Comparison of ENCODE assay signal across 13 mouse cellular contexts in the genomic region with DNA sequence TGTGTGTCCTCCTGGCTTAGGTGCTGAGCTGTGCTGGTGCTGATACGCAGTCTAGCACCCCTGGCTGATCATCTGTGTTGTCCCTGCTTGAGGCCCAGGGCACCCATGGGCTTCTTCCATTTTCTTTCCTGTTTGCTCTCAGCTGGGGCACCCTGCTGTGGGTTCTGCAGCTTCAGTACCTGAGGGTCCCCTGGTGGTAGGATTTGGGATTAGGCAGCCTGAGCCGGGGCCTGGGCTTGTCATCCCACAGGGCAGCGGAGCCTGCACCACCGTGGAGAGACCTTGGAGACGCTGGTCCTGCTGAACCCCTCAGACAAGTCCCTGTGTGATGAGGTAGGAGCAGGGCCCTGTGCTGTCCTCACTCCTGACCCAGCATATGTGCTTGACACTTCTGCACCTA. TPM values are rescaled to one million over a fixed set of nuclear protein-coding genes. Genes with fewer than 3 reads are reported as not detected.
DNase-seq lines count a peak whose midpoint lies in the region; ATAC-seq and TF ChIP-seq lines count a peak whose summit lies in the region.
"Had no signal": no experiment of that assay in that cellular context is flagged by ENCODE, and none has a peak within 500 bp of the region (broad histone marks: within the 10 kb centered on the region; RNA-seq: fewer than 3 reads in every experiment).

No protein-coding gene starts in this region.

- H3K4me1 ChIP-seq in intestine, postnatal 0 days (replicated peaks; ENCODE audit: control insufficient read depth, insufficient read depth, low read length): no peaks in the 10 kb centered on the region
- peaks cover 5% of the 10 kb centered on the region for H3K4me1 ChIP-seq in intestine, embryonic 15.5 days (replicated peaks)
- H3K4me1 ChIP-seq in lung, embryonic 14.5 days (ENCODE audit: insufficient read depth): peaks cover 7% of the 10 kb centered on the region
- peaks cover 0 to 14% of the 10 kb centered on the region in 2 experiments; a peak in 2 of 4 replicates for H3K4me1 ChIP-seq in MEL (ENCODE audit: control insufficient read depth in 1 of 2, insufficient read depth in 2 of 2, low read length in 2 of 2)

- no peaks in the 10 kb centered on the region for H3K9me3 ChIP-seq in intestine, postnatal 0 days (ENCODE audit: control insufficient read depth)
- H3K9me3 ChIP-seq in intestine, embryonic 15.5 days: no peaks in the 10 kb centered on the region
- H3K9me3 ChIP-seq in lung, embryonic 14.5 days (ENCODE audit: low read depth, low read length): no peaks in the 10 kb centered on the region
- H3K9me3 ChIP-seq in MEL (replicated peaks; ENCODE audit: insufficient read depth, low read length): no peaks in the 10 kb centered on the region
- H3K9me3 ChIP-seq: heart, embryonic 15.5 days had no signal

- peaks cover 58% of the 10 kb centered on the region for H3K36me3 ChIP-seq in intestine, postnatal 0 days (ENCODE audit: control insufficient read depth, insufficient read depth)
- peaks cover 40% of the 10 kb centered on the region for H3K36me3 ChIP-seq in intestine, embryonic 15.5 days
- peaks cover 59% of the 10 kb centered on the region for H3K36me3 ChIP-seq in lung, embryonic 14.5 days (ENCODE audit: insufficient read depth)
- peaks cover 0 to 10% of the 10 kb centered on the region in 2 experiments; a peak in 3 of 4 replicates for H3K36me3 ChIP-seq in MEL (ENCODE audit: control insufficient read depth in 1 of 2, insufficient read depth in 2 of 2, low read length in 2 of 2)

- ATAC-seq in intestine, postnatal 0 days: no peak
- no peak for ATAC-seq in intestine, embryonic 15.5 days
- no peak for ATAC-seq in lung, embryonic 14.5 days (ENCODE audit: insufficient read depth)
- ATAC-seq: hindbrain, embryonic 16.5 days had no signal

- H3K4me3 ChIP-seq in intestine, postnatal 0 days (ENCODE audit: low read depth, low read length): no peak overlapping the region
- no peak overlapping the region for H3K4me3 ChIP-seq in intestine, embryonic 15.5 days (replicated peaks)
- no peak overlapping the region for H3K4me3 ChIP-seq in lung, embryonic 14.5 days (ENCODE audit: low read depth, low read length)
- H3K4me3 ChIP-seq in MEL (ENCODE audit: control insufficient read depth in 1 of 2, insufficient read depth in 1 of 2, low read depth in 2 of 2, low read length in 2 of 2): no peak overlapping the region
- H3K4me3 ChIP-seq: heart, embryonic 15.5 days had no signal

- no peak overlapping the region for H3K9ac ChIP-seq in intestine, postnatal 0 days (ENCODE audit: low read depth, low read length)
- no peak overlapping the region for H3K9ac ChIP-seq in intestine, embryonic 15.5 days
- H3K9ac ChIP-seq in lung, embryonic 14.5 days: no peak overlapping the region
- no peak overlapping the region for H3K9ac ChIP-seq in MEL (ENCODE audit: control insufficient read depth, low read depth, low read length, poor library complexity, severe bottlenecking)
- H3K9ac ChIP-seq: heart, embryonic 15.5 days had no signal

- no peak for DNase-seq in lung, embryonic 14.5 days
- no peak for DNase-seq in lung, adult 18-20 months
- peak; percentile 34 for DNase-seq in MEL (ENCODE audit: low read depth, low spot score)
- peak; percentile 18 for DNase-seq in induced T-regulatory cell, adult 2 months (ENCODE audit: low read depth)
- no peak for DNase-seq in layer of hippocampus, adult 8-10 months (ENCODE audit: low spot score in 2 of 2)
- DNase-seq in cerebellum, postnatal 25 days: no peak
- DNase-seq: adrenal gland, adult 2 months; gastrocnemius, postnatal 10 days; lung, postnatal 10 days had no signal

- TF ChIP-seq EP300 in MEL (IDR thresholded peaks at IDR 0.05; ENCODE audit: low read depth in 1 of 2, low read length in 2 of 2): no peak

- no peak for TF ChIP-seq POLR2A in MEL (IDR thresholded peaks at IDR 0.05; ENCODE audit: control insufficient read depth in 1 of 2, insufficient read depth in 1 of 2, low read depth in 1 of 2, low read length in 2 of 2, poor library complexity in 1 of 2)

- 74% methylated on average over 5 of the region's 5 CpGs for WGBS in intestine, postnatal 0 days
- WGBS in intestine, embryonic 15.5 days: 80% methylated on average over 5 of the region's 5 CpGs
- WGBS in lung, embryonic 14.5 days: 78% methylated on average over 5 of the region's 5 CpGs

- no peak overlapping the region for H3K27ac ChIP-seq in intestine, postnatal 0 days (ENCODE audit: low read depth, low read length)
- no peak overlapping the region for H3K27ac ChIP-seq in intestine, embryonic 15.5 days
- no peak overlapping the region for H3K27ac ChIP-seq in lung, embryonic 14.5 days (ENCODE audit: low read depth)
- no peak overlapping the region for H3K27ac ChIP-seq in MEL (ENCODE audit: control insufficient read depth, low read depth, low read length)
- H3K27ac ChIP-seq: heart, embryonic 15.5 days had no signal

- peaks cover 22% of the 10 kb centered on the region for H3K79me2 ChIP-seq in MEL (ENCODE audit: control insufficient read depth, insufficient read depth, low read length, poor library complexity)

- TF ChIP-seq CTCF in intestine, postnatal 0 days (IDR thresholded peaks at IDR 0.05; ENCODE audit: low read depth): peak; percentile 51
- TF ChIP-seq CTCF in lung, embryonic 14.5 days (IDR thresholded peaks at IDR 0.05; ENCODE audit: low read depth): peak; percentile 47
- TF ChIP-seq CTCF in MEL (IDR thresholded peaks at IDR 0.05 in 2 of 3, conservative IDR thresholded peaks at IDR 0.05 in 1 of 3; ENCODE audit: control insufficient read depth in 1 of 3, insufficient read depth in 1 of 3, low read depth in 2 of 3, low read length in 3 of 3, poor library complexity in 1 of 3, severe bottlenecking in 1 of 3): peak in 2 of 3 experiments; percentile 21 to 23; a peak in 2 of 6 replicates

- no peak overlapping the region for H3K4me2 ChIP-seq in intestine, postnatal 0 days (replicated peaks; ENCODE audit: low read depth)
- H3K4me2 ChIP-seq in intestine, embryonic 15.5 days (replicated peaks): no peak overlapping the region
- no peak overlapping the region for H3K4me2 ChIP-seq in lung, embryonic 14.5 days
- H3K4me2 ChIP-seq: heart, embryonic 15.5 days had no signal

- no peaks in the 10 kb centered on the region for H3K27me3 ChIP-seq in intestine, postnatal 0 days (replicated peaks; ENCODE audit: control insufficient read depth, insufficient read depth, low read length)
- no peaks in the 10 kb centered on the region for H3K27me3 ChIP-seq in intestine, embryonic 15.5 days (replicated peaks)
- no peaks in the 10 kb centered on the region for H3K27me3 ChIP-seq in lung, embryonic 14.5 days (ENCODE audit: insufficient read depth, low read length)
- no peaks in the 10 kb centered on the region for H3K27me3 ChIP-seq in MEL (ENCODE audit: control insufficient read depth in 1 of 2, insufficient read depth in 2 of 2, low read length in 2 of 2)
- H3K27me3 ChIP-seq: heart, embryonic 15.5 days had no signal

- no peak for TF ChIP-seq RAD21 in MEL (IDR thresholded peaks at IDR 0.05; ENCODE audit: low read depth, low read length)

RNA-seq across cellular contexts. Expression of gene Map1s, which starts 5.9 kb away (rescaled TPM):
- polyA plus RNA-seq in intestine, postnatal 0 days (2015; fragmentation: Nextera tagmentation; extraction: Ambion mirVana): 13.8 and 14.7 TPM in 2 replicates
- polyA plus RNA-seq in intestine, embryonic 15.5 days (2015; fragmentation: Nextera tagmentation; extraction: Ambion mirVana): 36.7 and 38.6 TPM in 2 replicates
- polyA plus RNA-seq in lung, embryonic 14.5 days (2014; fragmentation: Nextera tagmentation; extraction: Ambion mirVana): 53.3 and 54.4 TPM in 2 replicates
- 41.0 and 53.3 TPM in 2 replicates for total RNA-seq in MEL (2012; rRNA removed)
- 10 to 100 TPM in 1 of 2 experiments, not detected in 1; 51.0 TPM for polyA plus RNA-seq in MEL (2012; ENCODE audit: insufficient read depth in 1 of 2, insufficient read length in 2 of 2, low read depth in 1 of 2, low replicate concordance in 2 of 2, missing spikeins in 1 of 2)
- total RNA-seq in layer of hippocampus, adult 8-10 months (2022): 10 to 100 TPM; 85.7 to 93.1 (median 88.8) TPM

RNA-seq across cellular contexts. Expression of gene Rpl18a, which starts 14.4 kb away (rescaled TPM):
- polyA plus RNA-seq in intestine, postnatal 0 days (2015; fragmentation: Nextera tagmentation; extraction: Ambion mirVana): 2,933 and 2,947 TPM in 2 replicates
- polyA plus RNA-seq in intestine, embryonic 15.5 days (2015; fragmentation: Nextera tagmentation; extraction: Ambion mirVana): 4,170 and 4,400 TPM in 2 replicates
- 5,317 and 5,483 TPM in 2 replicates for polyA plus RNA-seq in lung, embryonic 14.5 days (2014; fragmentation: Nextera tagmentation; extraction: Ambion mirVana)
- total RNA-seq in MEL (2012; rRNA removed): 4,999 and 5,671 TPM in 2 replicates
- polyA plus RNA-seq in MEL (2012; ENCODE audit: insufficient read depth in 1 of 2, insufficient read length in 2 of 2, low read depth in 1 of 2, low replicate concordance in 2 of 2, missing spikeins in 1 of 2): 1,000 to 10,000 TPM in 1 of 2 experiments, not detected in 1; 5,399 TPM
- 100 to 1,000 TPM; 619 to 893 (median 714) TPM for total RNA-seq in layer of hippocampus, adult 8-10 months (2022)

RNA-seq across cellular contexts. Expression of gene Slc5a5, which starts 19.0 kb away (rescaled TPM):
- polyA plus RNA-seq in intestine, postnatal 0 days (2015; fragmentation: Nextera tagmentation; extraction: Ambion mirVana): 0.20 and 0.52 TPM in 2 replicates
- polyA plus RNA-seq in intestine, embryonic 15.5 days (2015; fragmentation: Nextera tagmentation; extraction: Ambion mirVana): 0.34 and 0.40 TPM in 2 replicates
- polyA plus RNA-seq in lung, embryonic 14.5 days (2014; fragmentation: Nextera tagmentation; extraction: Ambion mirVana): 0.12 and 0.16 TPM in 2 replicates
- 0.12 and 0.13 TPM in 2 replicates for total RNA-seq in MEL (2012; rRNA removed)
- under 1 TPM in 1 of 2 experiments, not detected in 1; 0.36 TPM for polyA plus RNA-seq in MEL (2012; ENCODE audit: insufficient read depth in 1 of 2, insufficient read length in 2 of 2, low read depth in 1 of 2, low replicate concordance in 2 of 2, missing spikeins in 1 of 2)
- 10 to 100 TPM; 10.5 to 12.3 (median 11.0) TPM for total RNA-seq in layer of hippocampus, adult 8-10 months (2022)

RNA-seq across cellular contexts. Expression of gene Ccdc124, which starts 37.9 kb away (rescaled TPM):
- polyA plus RNA-seq in intestine, postnatal 0 days (2015; fragmentation: Nextera tagmentation; extraction: Ambion mirVana): 61.7 and 64.3 TPM in 2 replicates
- 89.4 and 90.7 TPM in 2 replicates for polyA plus RNA-seq in intestine, embryonic 15.5 days (2015; fragmentation: Nextera tagmentation; extraction: Ambion mirVana)
- polyA plus RNA-seq in lung, embryonic 14.5 days (2014; fragmentation: Nextera tagmentation; extraction: Ambion mirVana): 121 and 125 TPM in 2 replicates
- 47.5 and 47.6 TPM in 2 replicates for total RNA-seq in MEL (2012; rRNA removed)
- 10 to 100 TPM in 1 of 2 experiments, not detected in 1; 87.1 TPM for polyA plus RNA-seq in MEL (2012; ENCODE audit: insufficient read depth in 1 of 2, insufficient read length in 2 of 2, low read depth in 1 of 2, low replicate concordance in 2 of 2, missing spikeins in 1 of 2)
- total RNA-seq in layer of hippocampus, adult 8-10 months (2022): 10 to 100 TPM; 69.8 to 87.9 (median 78.7) TPM

RNA-seq across cellular contexts. Expression of gene Kcnn1, which starts 48.5 kb away (rescaled TPM):
- 0.17 and 0.30 TPM in 2 replicates for polyA plus RNA-seq in intestine, postnatal 0 days (2015; fragmentation: Nextera tagmentation; extraction: Ambion mirVana)
- polyA plus RNA-seq in intestine, embryonic 15.5 days (2015; fragmentation: Nextera tagmentation; extraction: Ambion mirVana): 2.0 TPM in 2 replicates
- polyA plus RNA-seq in lung, embryonic 14.5 days (2014; fragmentation: Nextera tagmentation; extraction: Ambion mirVana): 0.54 and 0.72 TPM in 2 replicates
- total RNA-seq in MEL (2012; rRNA removed): 7.3 and 8.9 TPM in 2 replicates
- polyA plus RNA-seq in MEL (2012; ENCODE audit: insufficient read depth in 1 of 2, insufficient read length in 2 of 2, low read depth in 1 of 2, low replicate concordance in 2 of 2, missing spikeins in 1 of 2): 10 to 100 TPM in 1 of 2 experiments, not detected in 1; 10.7 TPM
- total RNA-seq in layer of hippocampus, adult 8-10 months (2022): 10 to 100 TPM; 16.5 to 20.0 (median 16.6) TPM

Comparison
In these comparisons a context has a peak if more than half of its experiments do, and no peak if none do; other contexts are left out.
1. DNase-seq: peak in MEL (single experiment) and induced T-regulatory cell, adult 2 months (single experiment); none in lung, embryonic 14.5 days (single experiment), lung, adult 18-20 months (0 of 2), layer of hippocampus, adult 8-10 months (0 of 2) and cerebellum, postnatal 25 days (0 of 2).
2. Peak in every context shown above with its lines, with median percentiles within 50 percentile points of each other: CTCF ChIP-seq.